Mouse (Mus musculus) kidney, adult 2 months (tissue): ENCODE data around the gene Klhl2.

Source experiments
- CTCF ChIP-seq: fragments of 200-500 bp; conservative IDR thresholded peaks from 2 replicates; pipeline ENCODE4 v1.5.1; 2011; ENCODE audit warnings: low read depth, mild to moderate bottlenecking, control low read depth, low read length, moderate library complexity, mixed read lengths; ENCODE audit not compliant: insufficient read depth, insufficient read length
- POLR2A ChIP-seq: fragments of 200-500 bp; IDR thresholded peaks from one replicate; pipeline ENCODE4 v1.6.1; 2011; ENCODE audit warnings: low read depth, low read length, control low read depth

GRCm38 (mm10) chr8:64844043-64844481 lies 5.8 kb downstream of the Klhl2 start:
- TF ChIP-seq CTCF (no peak), POLR2A (no peak)
